Mouse (Mus musculus): ENCODE results near the gene D7Ertd443e.

Gene D7Ertd443e

DNA sequence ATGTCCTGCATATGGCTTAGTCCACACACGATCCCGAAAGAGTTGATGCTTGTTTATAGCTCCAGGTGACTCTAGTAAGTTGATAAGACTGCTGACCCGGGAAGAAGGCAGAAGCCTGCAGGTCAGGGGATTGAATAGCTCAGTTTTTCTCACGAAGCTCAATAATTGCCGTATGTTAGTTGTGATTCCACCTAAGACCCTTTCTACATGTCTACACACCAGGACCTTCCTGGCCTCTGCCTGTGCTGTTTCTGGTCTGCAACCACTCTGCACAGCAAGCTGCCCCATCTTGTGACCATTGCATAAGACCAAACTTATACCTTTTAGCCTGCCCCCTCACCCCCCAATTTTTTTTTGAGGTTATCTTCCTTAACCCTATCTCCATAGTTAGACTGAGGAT lies 96.3 kb downstream of the D7Ertd443e start:
- no peak for DNase-seq (ENCODE audit: low spot score in 2 of 2)

DNA sequence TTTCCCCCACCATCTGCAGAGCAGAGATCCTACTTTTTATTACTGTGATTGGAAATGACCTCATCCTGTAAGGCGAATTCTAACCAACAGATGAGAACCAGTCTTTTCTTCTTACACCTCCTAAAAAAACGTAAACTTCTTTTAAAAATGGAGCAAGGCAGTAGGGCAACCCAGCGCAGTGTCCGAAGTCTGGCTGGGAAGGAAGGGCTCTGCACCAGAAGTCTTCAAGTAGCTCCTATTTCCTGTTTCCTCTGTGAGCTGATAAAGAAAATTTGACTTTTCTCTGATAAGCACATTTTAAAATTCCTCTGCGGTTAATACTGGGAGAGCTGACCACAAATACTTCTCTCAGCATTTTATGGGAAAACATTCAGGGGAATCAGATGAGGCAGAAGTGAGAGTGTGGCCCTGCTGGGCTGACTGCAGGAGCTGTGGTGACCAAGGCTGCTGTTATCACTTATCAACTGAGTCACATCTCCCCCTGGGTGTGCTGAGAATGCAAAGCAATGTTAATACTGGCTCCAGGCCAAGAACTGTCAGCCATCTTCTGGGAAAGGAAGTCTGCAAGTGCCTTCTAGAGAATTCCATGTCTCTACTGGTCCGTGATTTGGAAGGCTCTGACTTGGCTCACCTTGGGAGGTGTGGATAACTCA lies 97.8 kb downstream of the D7Ertd443e start:
- DNase-seq (ENCODE audit: low spot score in 2 of 2), result no peak

DNA sequence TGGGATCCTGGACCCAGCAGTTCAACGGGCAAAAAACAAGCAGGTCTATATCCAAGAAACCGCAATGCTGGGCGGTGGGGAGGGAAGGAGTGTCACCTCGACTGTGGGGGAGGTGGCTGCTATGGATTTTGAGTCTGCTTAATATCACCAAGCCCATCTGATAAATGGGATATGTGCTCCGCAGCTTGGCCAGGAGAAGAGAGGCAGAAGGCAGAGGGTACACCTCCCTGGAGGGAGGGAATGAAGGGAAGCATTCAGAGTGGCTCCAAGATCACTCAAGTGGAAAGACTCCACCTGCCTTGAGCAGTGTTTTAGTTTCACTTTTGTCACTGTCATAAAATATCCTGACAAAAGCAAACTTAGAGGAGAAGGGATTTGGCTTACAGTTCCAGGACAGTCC lies 112.5 kb downstream of the D7Ertd443e start:
- DNase-seq (ENCODE audit: low spot score in 2 of 2), result no peak

DNA sequence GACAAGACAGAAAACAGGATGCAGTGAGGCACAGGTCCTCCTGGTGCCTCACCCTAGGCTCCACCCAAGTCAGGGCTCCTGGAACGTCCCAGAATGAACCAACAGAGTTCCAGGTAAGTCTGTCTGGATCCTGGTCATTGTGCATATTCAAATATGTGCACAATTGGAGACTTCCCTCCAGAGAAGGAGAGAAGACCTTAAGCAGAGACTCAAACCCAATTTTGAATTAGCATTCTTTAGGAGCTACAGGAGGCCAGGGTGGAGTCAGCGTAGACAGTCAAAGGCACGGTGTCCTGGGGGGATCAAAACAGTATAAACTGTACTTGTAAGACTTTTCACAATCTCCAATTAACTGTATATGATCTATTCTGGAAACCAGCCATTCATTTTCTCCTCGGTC lies 113.0 kb downstream of the D7Ertd443e start:
- no peak for DNase-seq (ENCODE audit: low spot score in 2 of 2)

DNA sequence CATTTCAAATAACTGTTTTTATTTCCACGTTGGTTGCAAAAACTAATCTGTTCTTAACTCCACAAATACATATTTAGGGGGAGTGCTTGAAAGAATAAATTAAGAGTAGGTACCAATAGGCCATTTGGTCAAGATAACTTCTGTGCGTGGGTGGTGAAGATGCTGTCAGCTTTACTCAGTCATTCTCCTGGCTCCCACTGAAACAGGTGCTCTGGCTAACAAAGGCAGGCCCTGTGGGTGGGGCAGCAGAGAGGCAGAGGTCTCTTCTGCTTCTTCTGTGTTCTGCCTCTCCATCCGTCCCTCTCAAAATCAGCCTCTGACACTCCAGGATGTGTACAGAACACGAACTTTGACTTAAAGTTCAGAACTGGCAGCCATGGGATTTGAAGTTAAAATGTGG lies 119.7 kb downstream of the D7Ertd443e start:
- no peak for DNase-seq (ENCODE audit: low spot score in 2 of 2)

DNA sequence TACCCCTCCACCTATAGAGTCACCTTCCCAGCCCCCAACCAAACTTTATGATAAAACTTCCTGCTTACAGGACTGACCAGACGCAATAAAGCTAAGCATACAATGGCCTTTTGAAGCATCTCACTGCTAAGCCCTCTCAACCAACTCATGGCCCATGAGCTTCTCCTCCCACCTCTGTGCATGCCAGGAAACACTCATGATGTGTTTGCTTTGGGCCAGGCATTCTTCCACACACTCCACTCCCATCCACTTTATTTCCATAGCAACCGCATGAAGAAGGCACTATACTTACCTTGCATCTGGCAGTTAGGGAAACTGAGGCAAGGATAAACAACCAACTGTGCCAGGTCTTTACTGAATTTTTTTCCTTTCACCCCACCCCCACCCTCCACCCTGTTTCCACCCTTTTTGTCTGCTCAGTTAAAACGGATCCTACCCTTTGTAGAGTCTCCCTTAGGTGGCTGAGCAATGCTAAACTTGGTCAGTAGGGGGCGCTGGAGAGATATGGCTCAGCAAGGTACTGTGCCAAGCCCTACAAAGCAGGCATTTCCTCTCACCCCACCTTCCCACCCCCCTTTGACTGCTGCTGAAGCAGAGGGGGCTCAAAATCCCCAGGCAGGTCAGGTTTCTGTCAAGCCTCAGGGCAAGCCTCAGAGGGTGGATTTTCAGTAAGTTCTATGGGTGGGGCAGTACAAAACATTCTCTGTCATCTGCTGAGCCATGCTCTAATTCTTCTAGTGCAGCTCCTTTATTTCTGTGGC lies 122.1 kb downstream of the D7Ertd443e start:
- no peak for DNase-seq (ENCODE audit: low spot score in 2 of 2)

DNA sequence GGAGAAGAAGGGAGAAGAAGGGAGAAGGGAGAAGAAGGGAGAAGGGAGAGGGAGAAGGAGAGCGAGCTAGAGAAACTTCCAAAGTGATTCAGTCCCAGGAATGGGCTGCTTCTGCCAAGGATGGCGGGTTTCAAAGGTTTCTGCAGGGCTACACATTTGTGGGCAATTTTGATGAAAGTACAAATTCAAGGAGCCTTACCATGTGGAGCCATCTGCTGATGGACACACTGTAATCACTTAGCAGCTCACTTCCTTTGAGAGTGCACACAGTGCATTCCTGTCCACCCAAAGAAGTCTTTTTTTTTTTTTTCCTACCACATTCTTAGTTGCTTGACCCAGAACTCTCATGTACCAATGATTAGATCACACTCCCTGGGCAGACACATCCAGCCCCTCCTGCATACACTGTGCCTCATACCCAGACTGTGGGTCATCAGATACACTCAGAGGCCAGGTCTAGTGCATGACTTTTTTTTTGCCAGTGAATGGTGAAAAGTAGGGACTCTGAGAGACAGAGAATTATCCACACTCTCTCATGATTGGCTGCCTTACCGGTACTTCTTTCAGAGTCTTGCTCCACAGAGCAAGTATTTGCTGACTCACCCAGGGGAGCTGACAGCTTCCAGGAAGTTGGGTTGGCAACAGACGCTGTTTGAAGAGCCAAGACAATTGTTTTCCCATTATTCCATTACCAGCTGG lies 124.3 kb downstream of the D7Ertd443e start:
- no peak for DNase-seq (ENCODE audit: low spot score in 2 of 2)

DNA sequence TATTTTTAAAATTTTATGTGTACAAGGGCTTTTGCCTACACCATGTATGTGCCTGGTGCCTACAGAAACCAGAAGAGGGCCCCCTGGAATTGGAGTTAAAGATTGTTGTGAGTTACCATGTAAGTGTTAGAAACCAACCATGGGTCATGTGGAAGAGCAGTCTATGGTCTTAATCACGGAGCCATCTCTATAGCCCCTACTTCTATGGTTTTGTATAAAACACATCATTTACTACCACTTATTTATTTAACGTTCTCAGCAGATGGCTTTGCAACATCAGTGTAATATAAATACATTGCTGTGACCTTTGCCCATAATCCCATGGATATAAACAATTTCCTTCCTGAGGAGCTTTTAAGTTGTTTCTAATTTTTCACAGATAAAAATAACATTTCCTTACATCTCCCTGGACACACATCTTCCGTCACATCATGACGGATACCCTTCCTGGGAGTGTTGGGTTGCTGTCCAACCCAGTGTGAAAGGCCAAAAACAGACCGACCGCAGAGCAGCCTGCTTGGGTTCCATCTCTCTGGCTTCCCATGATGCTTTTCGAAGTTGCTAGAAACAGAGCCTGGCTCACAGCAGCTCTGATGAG lies 135.1 kb downstream of the D7Ertd443e start:
- DNase-seq (ENCODE audit: low spot score in 2 of 2), result no peak

DNA sequence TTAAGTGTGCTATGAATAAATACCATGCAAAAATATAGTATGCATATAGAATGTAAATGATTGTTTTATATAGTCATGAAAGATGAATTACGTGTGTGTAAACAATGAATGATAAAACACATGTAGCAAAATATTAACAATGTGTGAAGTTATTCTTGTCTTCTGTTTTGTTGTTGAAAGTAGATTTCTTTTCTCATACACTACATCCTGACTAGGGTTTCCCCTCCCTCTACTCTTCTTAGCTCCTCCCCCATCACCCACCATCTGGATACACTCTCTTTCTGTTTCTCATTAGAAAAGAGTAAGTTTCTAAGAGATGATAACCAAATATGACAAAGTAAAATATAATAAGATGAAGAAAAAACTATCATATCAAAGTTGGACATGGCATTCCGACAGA lies 137.4 kb downstream of the D7Ertd443e start:
- DNase-seq (ENCODE audit: low spot score in 2 of 2), result no peak

DNA sequence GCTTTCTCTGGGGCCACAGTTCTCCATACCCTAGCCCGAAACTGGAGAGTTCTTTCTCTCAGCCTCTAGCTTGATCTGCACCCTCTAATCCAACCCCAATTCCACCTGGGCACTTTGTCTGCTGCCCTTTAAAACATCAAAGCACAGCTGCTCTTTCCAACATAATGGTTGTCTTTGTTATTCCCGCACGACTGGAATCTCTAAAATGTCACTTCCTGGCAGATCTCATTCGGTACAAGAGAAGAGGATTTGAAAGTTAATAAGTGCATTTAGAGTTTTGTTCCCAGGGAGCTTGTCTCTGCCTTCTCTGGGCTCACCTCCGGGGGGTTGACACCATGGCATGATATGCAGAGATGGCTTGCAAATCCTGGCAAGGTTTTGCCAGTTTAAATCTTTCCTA lies 138.8 kb downstream of the D7Ertd443e start:
- no peak for DNase-seq (ENCODE audit: low spot score in 2 of 2)

DNA sequence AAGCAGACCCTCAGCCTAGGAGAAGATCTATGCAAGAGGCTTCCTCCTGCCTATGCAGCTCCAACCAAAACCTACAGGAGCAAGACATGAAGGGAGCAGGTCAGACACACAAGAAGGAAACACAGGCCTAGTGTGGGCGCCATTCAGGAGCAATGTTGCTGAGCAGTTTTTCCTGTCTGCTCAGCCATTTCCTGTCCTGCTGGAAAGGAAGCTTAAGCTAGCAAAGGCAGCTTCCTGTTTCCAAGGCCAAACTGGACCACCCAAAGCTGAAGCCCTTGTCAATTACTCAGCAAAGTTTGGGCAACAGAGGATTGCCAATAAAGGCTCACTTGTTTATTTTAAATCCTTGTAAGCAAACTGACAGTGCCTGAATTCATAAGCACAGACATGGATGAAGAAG lies 142.7 kb downstream of the D7Ertd443e start:
- DNase-seq (ENCODE audit: low spot score in 2 of 2), result no peak

DNA sequence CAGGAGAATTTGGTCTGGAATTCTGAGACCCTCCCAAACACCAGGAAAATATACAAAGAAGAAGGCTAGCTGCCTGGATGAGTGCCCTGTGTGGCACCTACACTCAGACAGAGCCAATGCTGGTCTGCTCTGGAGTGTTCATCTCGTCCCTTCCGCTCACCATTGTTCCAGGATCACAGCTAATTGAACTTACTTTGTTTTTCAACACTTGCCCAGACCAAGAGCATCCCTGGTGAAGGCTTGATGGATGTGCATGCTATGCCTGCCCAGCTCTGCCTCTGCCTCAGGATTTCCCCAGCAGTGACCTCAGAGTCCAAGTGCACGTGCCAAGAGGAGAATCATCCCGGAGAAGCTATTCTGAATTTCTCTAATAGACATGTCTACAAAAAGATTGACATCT lies 144.2 kb downstream of the D7Ertd443e start:
- no peak for DNase-seq (ENCODE audit: low spot score in 2 of 2)

DNA sequence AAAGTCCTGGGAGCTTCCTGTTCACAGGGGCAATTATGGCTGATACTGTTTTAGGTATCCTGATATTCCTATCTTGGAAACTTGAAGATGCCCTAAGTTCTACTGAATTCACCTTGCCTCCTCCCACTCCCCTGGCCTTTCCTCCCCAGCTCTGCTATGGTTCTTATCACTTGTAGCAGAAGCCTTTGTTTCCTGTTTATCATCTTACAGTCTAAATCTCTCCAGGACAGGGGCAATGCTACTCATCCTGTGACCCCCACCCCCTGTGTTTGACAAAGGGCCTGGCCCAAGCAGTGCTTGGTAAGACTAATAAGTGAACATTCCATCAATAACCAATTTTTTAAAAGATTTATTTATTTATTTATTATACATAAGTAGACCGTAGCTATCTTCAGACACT lies 144.9 kb downstream of the D7Ertd443e start:
- no peak for DNase-seq (ENCODE audit: low spot score in 2 of 2)

DNA sequence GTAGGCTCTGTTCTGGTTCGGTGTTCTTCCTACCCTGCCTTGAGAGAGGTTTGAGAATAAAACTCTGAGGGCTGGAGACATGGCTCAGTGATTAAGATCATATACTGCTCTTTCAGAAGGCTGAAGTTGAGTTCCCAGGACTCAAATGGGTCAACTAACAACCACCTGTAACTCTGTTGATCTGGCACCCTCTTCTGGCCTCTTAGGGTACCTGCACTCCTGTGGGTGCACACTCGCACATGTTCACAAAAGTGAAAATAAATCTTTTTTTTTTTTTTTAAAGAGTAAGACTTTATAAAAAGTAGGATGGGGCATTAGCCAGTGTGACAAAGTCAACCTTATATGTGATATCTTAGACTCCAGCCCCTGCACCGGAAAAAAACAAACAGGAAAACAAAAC lies 146.6 kb downstream of the D7Ertd443e start:
- no peak for DNase-seq (ENCODE audit: low spot score in 2 of 2)

DNA sequence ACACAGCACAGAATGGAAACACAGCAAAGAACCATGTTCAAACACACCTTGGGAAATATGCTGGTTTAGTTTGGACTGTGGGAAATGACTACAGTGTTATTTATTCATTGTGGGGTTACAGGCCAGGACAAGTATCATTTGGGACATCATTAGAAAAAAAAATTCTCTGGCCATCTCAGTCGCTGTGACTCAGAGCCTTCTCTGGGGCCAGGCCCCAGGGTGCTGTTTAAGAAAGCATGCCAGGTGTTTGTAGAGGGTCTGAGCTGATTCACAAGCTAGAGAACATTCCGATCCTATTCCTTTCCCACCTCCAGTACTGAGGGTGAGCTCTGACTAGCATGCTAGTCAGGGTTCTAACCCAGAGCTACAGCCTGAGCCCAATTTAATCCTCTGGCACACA lies 148.1 kb downstream of the D7Ertd443e start:
- no peak for DNase-seq (ENCODE audit: low spot score in 2 of 2)

DNA sequence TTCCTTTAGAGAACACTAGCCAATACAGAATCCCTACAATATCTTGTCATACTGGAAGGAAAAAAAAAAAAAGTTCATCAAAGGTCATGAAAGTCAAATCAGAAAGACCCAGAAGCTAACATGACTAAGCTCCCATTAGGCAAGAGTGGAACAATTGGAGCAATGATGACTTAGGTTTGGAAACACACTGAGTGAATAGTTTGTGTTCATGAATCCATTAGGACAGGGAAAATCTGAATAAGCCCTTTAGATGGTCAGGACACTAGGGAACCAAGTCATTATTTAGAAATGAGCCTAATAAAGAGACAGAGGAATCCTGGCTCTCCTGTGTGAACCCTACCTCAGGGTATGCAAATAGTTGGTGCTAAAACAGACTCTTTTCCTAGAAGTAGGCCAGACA lies 148.7 kb downstream of the D7Ertd443e start:
- DNase-seq (ENCODE audit: low spot score in 2 of 2), result no peak

DNA sequence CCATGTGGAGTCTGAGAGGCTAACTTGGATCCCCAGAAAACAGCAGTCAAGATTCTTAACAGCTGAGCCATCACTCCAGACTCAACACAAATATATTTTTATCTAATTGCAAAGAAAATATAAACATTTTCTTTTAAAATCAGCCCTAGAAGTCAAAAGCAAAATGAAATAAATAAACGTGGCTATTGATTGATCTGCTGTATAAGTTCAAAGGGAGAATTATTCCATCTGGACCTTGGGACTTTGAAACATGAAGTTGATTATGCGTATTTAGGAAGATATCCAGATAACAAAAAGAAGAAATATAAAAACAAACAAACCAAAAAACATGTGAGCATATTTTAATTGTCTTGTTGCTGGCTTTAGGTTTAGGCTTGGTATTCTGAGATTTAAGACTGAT lies 149.9 kb downstream of the D7Ertd443e start:
- DNase-seq (ENCODE audit: low spot score in 2 of 2), result no peak

DNA sequence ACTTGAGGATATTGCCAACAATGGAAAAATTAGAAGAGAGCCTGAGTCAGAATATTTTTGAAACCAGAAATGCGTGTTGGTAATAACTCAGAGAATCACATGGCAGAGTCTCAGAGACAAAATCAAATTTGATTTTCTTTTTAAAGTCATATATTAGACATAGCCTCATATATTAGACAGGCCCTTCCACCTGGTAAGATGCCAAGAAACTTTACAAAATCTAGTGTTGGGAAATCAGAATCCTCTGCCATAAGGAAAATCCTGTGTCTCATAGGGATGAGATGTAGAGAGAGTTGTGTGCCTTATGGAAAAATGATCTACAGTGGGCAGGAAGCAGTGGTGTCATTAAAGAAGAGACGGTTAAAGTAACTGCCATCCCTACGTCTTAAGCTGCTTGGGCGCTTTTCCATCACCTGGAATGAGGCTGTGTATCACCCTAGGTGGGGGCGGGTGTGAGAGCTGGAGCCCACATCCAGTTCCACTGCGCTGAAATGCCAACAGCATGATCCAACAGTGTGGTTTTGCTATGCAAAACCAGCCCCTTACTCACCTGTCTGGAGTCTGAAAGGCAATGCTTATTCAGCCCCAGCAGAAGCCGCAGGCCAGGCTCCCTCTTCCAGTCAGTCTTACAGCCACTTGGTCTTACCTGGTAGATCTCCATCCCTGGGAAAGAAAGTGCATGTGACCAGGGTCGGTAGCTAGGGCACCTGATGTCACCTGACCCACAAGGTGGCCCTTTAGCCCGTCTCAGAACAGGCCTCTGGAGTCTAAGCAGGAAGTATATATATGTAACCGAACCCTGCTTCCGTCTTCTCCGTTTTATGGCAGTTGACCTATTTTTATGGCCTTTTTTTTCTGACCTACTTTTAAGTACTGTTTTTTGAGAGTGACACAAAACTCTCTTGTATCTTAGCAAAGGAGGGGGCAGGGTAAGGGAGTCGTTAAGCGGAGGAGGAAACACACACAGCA lies 153.8 kb downstream of the D7Ertd443e start, which contains the start of gene Adam12:
Gene Adam12, minus strand, starts transcription at position 769 of the 969 bp plus-strand sequence.
- DNase-seq (ENCODE audit: low spot score in 2 of 2), result no peak

DNA sequence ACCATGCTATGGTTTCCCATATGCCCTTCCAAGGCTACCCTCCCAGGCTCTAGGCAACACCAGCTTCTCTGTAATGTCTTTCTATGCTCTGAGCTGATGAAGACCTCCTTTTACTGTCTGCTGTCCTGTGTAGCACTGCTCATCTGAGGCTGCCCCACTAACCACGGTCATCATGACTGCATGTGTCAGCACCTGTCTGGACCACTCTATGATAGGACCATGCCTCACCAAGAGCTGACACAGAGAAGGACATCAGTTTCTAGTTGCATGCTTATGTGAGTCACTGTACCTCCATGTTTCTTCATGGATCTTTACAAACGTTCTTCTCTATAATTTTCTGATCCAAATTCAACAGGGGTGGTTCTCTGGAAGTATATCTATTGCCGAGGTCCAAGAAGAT lies 154.8 kb downstream of the D7Ertd443e start:
- DNase-seq (ENCODE audit: low spot score in 2 of 2), result no peak

DNA sequence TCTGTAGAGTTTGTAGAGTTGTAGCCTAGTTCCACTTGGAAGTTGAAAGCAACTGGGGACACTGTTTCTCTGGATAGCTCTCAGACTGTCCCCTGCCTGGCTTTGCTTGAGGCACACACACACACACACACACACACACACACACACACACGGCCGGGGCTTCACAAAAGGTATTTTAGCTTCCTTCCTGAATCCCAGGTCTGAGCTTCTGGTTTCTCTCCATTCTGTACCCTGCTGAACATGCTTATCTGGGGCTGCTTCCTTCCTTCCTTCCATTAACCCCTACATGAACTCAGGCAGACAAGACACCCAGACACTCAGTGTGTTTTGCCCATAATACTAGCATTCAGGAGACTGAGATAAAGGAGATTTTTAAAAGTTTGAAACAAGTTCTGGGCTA lies 155.6 kb downstream of the D7Ertd443e start:
- no peak for DNase-seq (ENCODE audit: low spot score in 2 of 2)

DNA sequence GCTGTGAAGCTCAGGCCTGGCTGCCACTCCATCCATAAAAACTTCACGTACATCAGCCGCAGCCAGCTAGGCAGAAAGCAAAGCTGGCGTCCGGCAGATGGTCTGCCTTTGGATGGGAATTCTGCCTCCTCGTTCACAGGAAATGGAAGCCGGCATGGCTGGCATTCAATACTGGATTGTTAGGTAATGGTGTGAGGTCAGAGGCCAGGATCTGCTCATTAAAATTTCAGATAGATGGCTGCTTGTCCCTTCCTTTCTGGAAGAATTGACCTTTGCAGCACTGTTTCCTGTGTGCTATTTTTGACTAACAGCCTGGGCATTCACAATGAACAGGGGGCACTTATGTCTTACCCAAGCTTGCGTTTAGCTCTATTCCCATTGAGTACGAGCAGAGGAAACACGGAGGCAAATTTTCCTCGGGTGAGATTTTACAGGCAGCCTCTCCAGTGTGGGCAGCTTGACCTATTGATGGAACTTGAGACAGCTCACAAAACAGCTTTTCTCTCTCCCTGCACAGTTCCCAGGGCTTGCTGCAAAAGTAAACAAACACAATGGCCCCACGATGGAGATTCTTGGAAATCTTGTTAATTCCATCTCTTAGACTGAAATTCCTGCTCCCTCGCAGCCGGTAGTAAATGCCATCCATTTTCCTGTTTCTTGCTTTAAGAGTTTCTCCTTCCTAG lies 157.5 kb downstream of the D7Ertd443e start:
- DNase-seq (ENCODE audit: low spot score in 2 of 2), result no peak

Data from spleen, postnatal 36 days (tissue).